Mouse (Mus musculus) intestine, embryonic 14.5 days (tissue): Measurements from ENCODE around the gene Oxct2b. TPM values are rescaled to one million over a fixed set of nuclear protein-coding genes. Genes with fewer than 3 reads are reported as not detected.
"Not testable (repeated sequence)": the region's sequence is repeated elsewhere in the genome, so short reads cannot be mapped to it uniquely, and the experiment has no call there.

Source experiments
- ATAC-seq: fragments of 200-750 bp; cut with Nextera tagmentation; replicated peaks from 2 replicates; pipeline ENCODE4 v1.8.0; 2017; ENCODE audit warnings: low read depth, moderate number of reproducible peaks, moderate TSS enrichment, moderate library complexity; ENCODE audit not compliant: low FRiP score, low TSS enrichment
- DNase-seq: peaks from one replicate; pipeline ENCODE4 v3.0.0-alpha.2; 2018; ENCODE audit warnings: low spot score
- H3K27ac ChIP-seq: fragments of 300-500 bp; sonication (generic); 2 replicates; pipeline ENCODE4 v1.5.1; 2014; ENCODE audit warnings: low read depth, mild to moderate bottlenecking, control low read depth
- H3K27me3 ChIP-seq: fragments of 300-500 bp; sonication (generic); replicated peaks from 2 replicates; pipeline ENCODE4 v1.6.1; 2014; ENCODE audit warnings: low read length, control low read depth; ENCODE audit not compliant: control insufficient read depth, insufficient read depth
- H3K36me3 ChIP-seq: fragments of 300-500 bp; sonication (generic); 2 replicates; pipeline ENCODE4 v1.6.1; 2014; ENCODE audit warnings: low read length, control low read depth; ENCODE audit not compliant: control insufficient read depth, insufficient read depth
- H3K4me1 ChIP-seq: fragments of 300-500 bp; sonication (generic); replicated peaks from 2 replicates; pipeline ENCODE4 v1.6.1; 2014; ENCODE audit warnings: low read length, control low read depth, mixed read lengths; ENCODE audit not compliant: control insufficient read depth, insufficient read depth
- H3K4me2 ChIP-seq: fragments of 300-500 bp; sonication (generic); 2 replicates; pipeline ENCODE4 v1.6.1; 2014; ENCODE audit warnings: low read length
- H3K4me3 ChIP-seq: fragments of 300-500 bp; sonication (generic); 2 replicates; pipeline ENCODE4 v1.5.1; 2014; ENCODE audit warnings: low read depth, low read length, control low read depth, mixed read lengths
- H3K9ac ChIP-seq: fragments of 300-500 bp; sonication (generic); 2 replicates; pipeline ENCODE4 v1.6.1; 2014; ENCODE audit warnings: mild to moderate bottlenecking, low read length
- H3K9me3 ChIP-seq: fragments of 300-500 bp; sonication (generic); 2 replicates; pipeline ENCODE4 v1.6.1; 2016; ENCODE audit warnings: low read length, control low read depth; ENCODE audit not compliant: control insufficient read depth
- WGBS: fragments of 180-500 bp; shearing (Covaris S2); extraction: QIAGEN DNeasy Blood & Tissue Kit; methylation state at CpG from one replicate; pipeline ENCODE4 v1.1.7; 2014; 5-methylcytosine and 5-hydroxymethylcytosine counted together
- polyA plus RNA-seq: library from polyadenylated mRNA; unstranded; fragments of >200 nt; fragmentation: Nextera tagmentation; extraction: Ambion mirVana; gene quantifications from 2 replicates; pipeline ENCODE4 v1.2.1, GENCODE M21; 2014

Gene Oxct2b
- polyA plus RNA-seq, 1 experiment from 2014 or later = 0.15 TPM

GRCm38 (mm10) chr4:123106864-123107263 lies 9.2 kb upstream of the Oxct2b start:
- WGBS = 82% methylated on average over 2 of the region's 2 CpGs
- DNase-seq = no peak
- H3K4me2 ChIP-seq = no peak overlapping the region
- no peak overlapping the region for H3K27ac ChIP-seq
- ATAC-seq = no peak
- peaks cover 35% of the 10 kb centered on the region for H3K27me3 ChIP-seq
- peaks cover 7% of the 10 kb centered on the region; the same call in 1 of the 2 replicates for H3K4me1 ChIP-seq
- H3K9ac ChIP-seq = no peak overlapping the region
- H3K9me3 ChIP-seq = no peaks in the 10 kb centered on the region
- no peak overlapping the region for H3K4me3 ChIP-seq
- H3K36me3 ChIP-seq = no peaks in the 10 kb centered on the region

GRCm38 (mm10) chr4:123108056-123108455 lies 8.0 kb upstream of the Oxct2b start:
- DNase-seq (no peak), ATAC-seq (no peak)
- Histone ChIP-seq H3K9me3 (no peaks in the 10 kb centered on the region), H3K4me2 (no peak overlapping the region), H3K9ac (no peak overlapping the region), H3K4me3 (no peak overlapping the region), H3K36me3 (no peaks in the 10 kb centered on the region), H3K4me1 (peaks cover 7% of the 10 kb centered on the region; the same call in 1 of the 2 replicates), H3K27ac (no peak overlapping the region), H3K27me3 (peaks cover 32% of the 10 kb centered on the region)
- WGBS = 88% methylated on average over 5 of the region's 5 CpGs

- Histone ChIP-seq H3K4me2 (no peak overlapping the region), H3K9ac (no peak overlapping the region), H3K27me3 (peaks cover 8% of the 10 kb centered on the region), H3K36me3 (no peaks in the 10 kb centered on the region), H3K9me3 (no peaks in the 10 kb centered on the region), H3K4me1 (no peaks in the 10 kb centered on the region), H3K4me3 (no peak overlapping the region), H3K27ac (no peak overlapping the region)
- WGBS = 94% methylated on average over 4 of the region's 4 CpGs
- no peak for ATAC-seq
- no peak for DNase-seq
Observed at GRCm38 (mm10) chr4:123110751-123111150, 5.3 kb upstream of the Oxct2b start.

GRCm38 (mm10) chr4:123111275-123111983 lies 4.6 kb upstream of the Oxct2b start:
- not testable (repeated sequence) for DNase-seq
- 62% methylated on average over 10 of the region's 10 CpGs for WGBS

GRCm38 (mm10) chr4:123112216-123112764 lies 3.8 kb upstream of the Oxct2b start:
- H3K27ac ChIP-seq = no peak overlapping the region
- H3K27me3 ChIP-seq = peaks cover 6% of the 10 kb centered on the region; the same call in 1 of the 2 replicates
- H3K36me3 ChIP-seq = no peaks in the 10 kb centered on the region
- no peak overlapping the region for H3K9ac ChIP-seq
- no peak for ATAC-seq
- 80% methylated on average over 8 of the region's 8 CpGs for WGBS
- no peaks in the 10 kb centered on the region for H3K4me1 ChIP-seq
- H3K9me3 ChIP-seq = no peaks in the 10 kb centered on the region
- H3K4me2 ChIP-seq = no peak overlapping the region
- no peak for DNase-seq
- no peak overlapping the region for H3K4me3 ChIP-seq

More at GRCm38 (mm10) chr4:123111275-123111983, 4.6 kb upstream of the Oxct2b start:
- H3K36me3 ChIP-seq, ATAC-seq, H3K4me3 ChIP-seq, H3K9ac ChIP-seq, H3K9me3 ChIP-seq, H3K27me3 ChIP-seq, H3K4me2 ChIP-seq, H3K4me1 ChIP-seq, H3K27ac ChIP-seq: not testable (repeated sequence)

- H3K4me3 ChIP-seq, H3K36me3 ChIP-seq, ATAC-seq, H3K27me3 ChIP-seq, H3K4me1 ChIP-seq, H3K27ac ChIP-seq, DNase-seq, H3K9ac ChIP-seq, H3K9me3 ChIP-seq, H3K4me2 ChIP-seq: not testable (repeated sequence)
- WGBS = 99% methylated on average over 4 of the region's 4 CpGs
Observed at GRCm38 (mm10) chr4:123114651-123115050, 1.4 kb upstream of the Oxct2b start.

GRCm38 (mm10) chr4:123116640-123117039 lies 574 bp downstream of the Oxct2b start:
- DNase-seq (peak; percentile 60), ATAC-seq (peak; percentile 35; the same call in 1 of the 2 replicates)
- not testable (repeated sequence) for H3K27ac ChIP-seq, H3K9me3 ChIP-seq, H3K9ac ChIP-seq, H3K36me3 ChIP-seq, H3K27me3 ChIP-seq, H3K4me1 ChIP-seq
- Histone ChIP-seq H3K4me3 (peak overlapping the region; percentile 25; the same call in 1 of the 2 replicates), H3K4me2 (peak overlapping the region; percentile 53)
- 16% methylated on average over 26 of the region's 42 CpGs for WGBS

GRCm38 (mm10) chr4:123121286-123121685 lies 5.2 kb downstream of the Oxct2b start:
- H3K27me3 ChIP-seq = 0 out of 2 replicates have a peak, but pooled peaks cover 3% of the 10 kb centered on the region
- WGBS = 93% methylated on average over 2 of the region's 2 CpGs
- ATAC-seq = no peak

GRCm38 (mm10) chr4:123126626-123127025 lies 10.6 kb downstream of the Oxct2b start:
- Histone ChIP-seq H3K36me3 (peaks cover 64% of the 10 kb centered on the region), H3K27me3 (no peaks in the 10 kb centered on the region), H3K9ac (no peak overlapping the region), H3K9me3 (no peaks in the 10 kb centered on the region), H3K4me3 (no peak overlapping the region), H3K4me2 (no peak overlapping the region), H3K4me1 (no peaks in the 10 kb centered on the region), H3K27ac (no peak overlapping the region)
- ATAC-seq (no peak), DNase-seq (no peak)
- 96% methylated on average over 7 of the region's 7 CpGs for WGBS

More at GRCm38 (mm10) chr4:123121286-123121685, 5.2 kb downstream of the Oxct2b start:
- no peak overlapping the region for H3K9ac ChIP-seq
- H3K27ac ChIP-seq = no peak overlapping the region
- no peak overlapping the region for H3K4me3 ChIP-seq
- no peaks in the 10 kb centered on the region for H3K4me1 ChIP-seq
- H3K36me3 ChIP-seq = peaks cover 12% of the 10 kb centered on the region
- no peak overlapping the region for H3K4me2 ChIP-seq
- no peaks in the 10 kb centered on the region for H3K9me3 ChIP-seq
- DNase-seq = no peak
